ENCODE assay signal across 8 mouse cellular contexts in the genomic region with DNA sequence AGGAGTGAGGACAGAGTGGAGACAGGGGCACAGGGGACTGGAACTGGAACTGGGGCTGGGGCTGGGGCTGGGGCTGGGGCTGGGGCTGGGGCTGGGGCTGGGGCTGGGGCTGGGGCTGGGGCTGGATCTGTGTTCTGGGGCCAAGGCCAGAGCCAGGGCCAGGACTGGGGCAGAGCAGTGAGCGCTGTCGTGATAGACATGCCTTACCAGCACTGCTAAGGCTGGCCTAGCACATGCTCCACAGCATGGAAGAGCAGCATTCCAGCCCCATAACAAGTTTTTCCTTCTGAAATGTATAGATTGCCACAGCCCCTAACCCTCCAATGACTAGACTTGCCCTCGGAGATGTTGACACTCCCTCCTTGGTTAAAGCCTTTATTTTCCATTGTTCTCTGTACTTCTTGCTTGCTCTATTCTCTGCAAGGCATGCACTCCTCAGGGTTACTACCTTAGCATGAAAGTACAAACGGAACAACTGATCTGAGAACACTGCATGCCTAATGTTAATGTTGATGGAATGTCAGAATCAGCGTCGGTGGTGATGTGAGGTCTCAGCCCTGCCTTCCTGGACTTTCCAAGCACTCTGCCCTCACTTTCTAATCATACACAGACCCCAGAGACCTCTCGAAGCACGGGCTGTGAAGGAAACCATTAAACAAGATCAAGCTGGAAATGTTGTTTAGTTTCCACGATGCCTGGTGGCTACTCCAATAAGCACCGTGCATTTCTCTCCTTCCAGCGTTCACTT.
DNase-seq lines count a peak whose midpoint lies in the region; ATAC-seq and TF ChIP-seq lines count a peak whose summit lies in the region.

No protein-coding gene starts in this region.

- no peaks in the 10 kb centered on the region for H3K9me3 ChIP-seq in heart, embryonic 13.5 days
- no peaks in the 10 kb centered on the region for H3K9me3 ChIP-seq in embryonic facial prominence, embryonic 11.5 days (replicated peaks; ENCODE audit: control insufficient read depth, low read length)
- no peaks in the 10 kb centered on the region for H3K9me3 ChIP-seq in forebrain, postnatal 0 days (ENCODE audit: low read length)
- H3K9me3 ChIP-seq in limb, embryonic 13.5 days, result no peaks in the 10 kb centered on the region; the same call in 1 of the 2 replicates

- WGBS in heart, embryonic 13.5 days, result 11% methylated on average over 11 of the region's 11 CpGs
- WGBS in embryonic facial prominence, embryonic 11.5 days, result 49% methylated on average over 11 of the region's 11 CpGs
- WGBS in forebrain, postnatal 0 days, result 53% methylated on average over 11 of the region's 11 CpGs
- WGBS in limb, embryonic 13.5 days, result 49% methylated on average over 11 of the region's 11 CpGs

- H3K4me1 ChIP-seq in heart, embryonic 13.5 days, result peaks cover 30% of the 10 kb centered on the region
- H3K4me1 ChIP-seq in embryonic facial prominence, embryonic 11.5 days (ENCODE audit: control insufficient read depth, insufficient read depth, low read length), result no peaks in the 10 kb centered on the region
- peaks cover 16% of the 10 kb centered on the region; the same call in 1 of the 2 replicates for H3K4me1 ChIP-seq in forebrain, postnatal 0 days (ENCODE audit: insufficient read depth)
- peaks cover 8% of the 10 kb centered on the region; the same call in 1 of the 2 replicates for H3K4me1 ChIP-seq in limb, embryonic 13.5 days

- no peak for DNase-seq in heart, adult 11 months
- DNase-seq in embryonic facial prominence, embryonic 11.5 days (ENCODE audit: low spot score), result no peak
- DNase-seq in forebrain, postnatal 0 days, result peak; percentile 32
- no peak for DNase-seq in gastrocnemius, postnatal 25 days
- DNase-seq in urinary bladder, postnatal 10 days (ENCODE audit: low spot score), result no peak
- DNase-seq in right cerebral cortex, postnatal 10 days (ENCODE audit: low spot score in 2 of 2), result no peak

- H3K27me3 ChIP-seq in heart, embryonic 13.5 days (replicated peaks), result no peaks in the 10 kb centered on the region
- H3K27me3 ChIP-seq in embryonic facial prominence, embryonic 11.5 days (ENCODE audit: control insufficient read depth, insufficient read depth, low read length), result no peaks in the 10 kb centered on the region
- H3K27me3 ChIP-seq in forebrain, postnatal 0 days (ENCODE audit: insufficient read depth, low read length), result no peaks in the 10 kb centered on the region
- no peaks in the 10 kb centered on the region for H3K27me3 ChIP-seq in limb, embryonic 13.5 days

- H3K4me2 ChIP-seq in heart, embryonic 13.5 days, result peak overlapping the region; percentile 68
- H3K4me2 ChIP-seq in embryonic facial prominence, embryonic 11.5 days (ENCODE audit: low read depth, low read length), result no peak overlapping the region
- peak overlapping the region; percentile 39 for H3K4me2 ChIP-seq in forebrain, postnatal 0 days (ENCODE audit: low read depth)
- peak overlapping the region; percentile 50 for H3K4me2 ChIP-seq in limb, embryonic 13.5 days (replicated peaks)

- H3K9ac ChIP-seq in heart, embryonic 13.5 days, result peak overlapping the region; percentile 42; the same call in 1 of the 2 replicates
- H3K9ac ChIP-seq in embryonic facial prominence, embryonic 11.5 days (replicated peaks; ENCODE audit: low read length), result no peak overlapping the region
- peak overlapping the region; percentile 35; the same call in 1 of the 2 replicates for H3K9ac ChIP-seq in forebrain, postnatal 0 days
- no peak overlapping the region for H3K9ac ChIP-seq in limb, embryonic 13.5 days

- ATAC-seq in heart, embryonic 13.5 days (ENCODE audit: extremely low read depth, insufficient number of reproducible peaks, low FRiP score, low TSS enrichment), result peak; percentile 54
- peak; percentile 39; the same call in 1 of the 2 replicates for ATAC-seq in embryonic facial prominence, embryonic 11.5 days (replicated peaks; ENCODE audit: insufficient number of reproducible peaks, low FRiP score, low TSS enrichment, low read depth)
- peak; percentile 47 for ATAC-seq in forebrain, postnatal 0 days
- ATAC-seq in limb, embryonic 13.5 days (ENCODE audit: low FRiP score, low read depth), result no peak

- TF ChIP-seq CTCF in forebrain, postnatal 0 days (IDR thresholded peaks at IDR 0.05; ENCODE audit: low read depth), result no peak

- H3K4me3 ChIP-seq in heart, embryonic 13.5 days, result peak overlapping the region; percentile 37
- no peak overlapping the region for H3K4me3 ChIP-seq in embryonic facial prominence, embryonic 11.5 days (ENCODE audit: low read depth, low read length)
- peak overlapping the region; percentile 24 for H3K4me3 ChIP-seq in forebrain, postnatal 0 days (ENCODE audit: low read depth, low read length)
- peak overlapping the region; percentile 2; the same call in 1 of the 2 replicates for H3K4me3 ChIP-seq in limb, embryonic 13.5 days

- H3K36me3 ChIP-seq in heart, embryonic 13.5 days, result no peaks in the 10 kb centered on the region
- no peaks in the 10 kb centered on the region for H3K36me3 ChIP-seq in embryonic facial prominence, embryonic 11.5 days (replicated peaks; ENCODE audit: control insufficient read depth, insufficient read depth, low read depth, low read length)
- no peaks in the 10 kb centered on the region for H3K36me3 ChIP-seq in forebrain, postnatal 0 days (ENCODE audit: insufficient read depth)
- H3K36me3 ChIP-seq in limb, embryonic 13.5 days, result no peaks in the 10 kb centered on the region

- peak overlapping the region; percentile 91 for H3K27ac ChIP-seq in heart, embryonic 13.5 days (replicated peaks)
- no peak overlapping the region for H3K27ac ChIP-seq in embryonic facial prominence, embryonic 11.5 days (replicated peaks; ENCODE audit: low read depth, low read length)
- peak overlapping the region; percentile 73 for H3K27ac ChIP-seq in forebrain, postnatal 0 days (ENCODE audit: low read depth, low read length)
- no peak overlapping the region for H3K27ac ChIP-seq in limb, embryonic 13.5 days

Comparison
In these comparisons a context has a peak if more than half of its experiments do, and no peak if none do; other contexts are left out.
1. H3K27ac ChIP-seq: peak in heart, embryonic 13.5 days (single experiment) and forebrain, postnatal 0 days (single experiment); none in embryonic facial prominence, embryonic 11.5 days (single experiment) and limb, embryonic 13.5 days (single experiment).
2. H3K9ac ChIP-seq: peak in heart, embryonic 13.5 days (single experiment) and forebrain, postnatal 0 days (single experiment); none in embryonic facial prominence, embryonic 11.5 days (single experiment) and limb, embryonic 13.5 days (single experiment).